Mouse (Mus musculus): Measurements from ENCODE around the gene Agk. TPM values are rescaled to one million over a fixed set of nuclear protein-coding genes. Genes with fewer than 3 reads are reported as not detected.
A peak's percentile ranks its signal among the peaks of the same experiment; 100 is the strongest.

Agk gene
- polyA plus RNA-seq, 1 experiment from 2014 or later: 60.2 TPM

GRCm38 (mm10) chr6:40434697-40435096 lies 109.7 kb downstream of the Agk start:
- 0 out of 2 replicates have a peak, but pooled peaks have one; percentile 2 for ATAC-seq (replicated peaks)
- Histone ChIP-seq H3K27ac (peak overlapping the region; percentile 89), H3K4me1 (peaks cover 28% of the 10 kb centered on the region), H3K4me3 (peak overlapping the region; percentile 95), H3K36me3 (replicated peaks) (no peaks in the 10 kb centered on the region), H3K9me3 (no peaks in the 10 kb centered on the region), H3K4me2 (peak overlapping the region; percentile 75), H3K9ac (peak overlapping the region; percentile 82), H3K27me3 (replicated peaks) (no peaks in the 10 kb centered on the region)
- 3% methylated on average over 7 of the region's 7 CpGs for WGBS

- Histone ChIP-seq H3K27me3 (replicated peaks) (no peaks in the 10 kb centered on the region), H3K4me1 (peaks cover 28% of the 10 kb centered on the region), H3K36me3 (replicated peaks) (no peaks in the 10 kb centered on the region), H3K27ac (peak overlapping the region; percentile 89), H3K9me3 (no peaks in the 10 kb centered on the region), H3K4me2 (peak overlapping the region; percentile 75), H3K9ac (peak overlapping the region; percentile 82), H3K4me3 (peak overlapping the region; percentile 95)
- under 1% methylated on average over 72 of the region's 72 CpGs for WGBS
- ATAC-seq (replicated peaks): peak; percentile 80
Observed at GRCm38 (mm10) chr6:40435151-40436046, 110.4 kb downstream of the Agk start.

DNA sequence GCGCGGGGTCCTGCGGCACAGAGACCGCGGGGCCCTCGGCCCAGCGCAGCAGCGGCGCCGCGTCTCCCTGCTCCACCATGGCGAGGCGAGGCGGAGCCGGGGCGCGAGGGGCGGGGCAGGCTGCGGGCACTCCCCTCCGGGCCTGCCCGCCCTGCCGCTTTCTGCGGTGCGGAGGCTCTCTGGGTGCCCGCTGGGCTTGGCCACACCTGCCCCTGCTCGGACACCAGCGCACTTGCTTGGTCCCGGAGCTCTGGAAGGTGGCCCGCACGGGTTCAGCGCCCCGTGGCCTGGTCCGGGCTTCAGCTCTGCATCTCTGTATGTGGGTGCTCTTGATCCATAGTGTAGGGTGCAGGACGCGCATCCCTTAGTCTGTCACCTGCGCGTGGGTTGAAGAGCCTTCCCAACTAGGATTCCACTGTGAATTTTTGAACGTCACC lies 111.1 kb downstream of the Agk start, which contains the start of gene E330009J07Rik:
Gene E330009J07Rik (minus strand): TSS at position 89 of the 437 bp plus-strand sequence.
- Histone ChIP-seq H3K4me3 (peak within 1 kb of the TSS; percentile 95), H3K27ac (peak within 1 kb of the TSS; percentile 89), H3K4me1 (peaks cover 28% of the 10 kb centered on the region), H3K9ac (peak within 1 kb of the TSS; percentile 82), H3K9me3 (no peaks in the 10 kb centered on the region), H3K36me3 (replicated peaks) (no peaks in the 10 kb centered on the region), H3K4me2 (peak within 1 kb of the TSS; percentile 75), H3K27me3 (replicated peaks) (no peaks in the 10 kb centered on the region)
- peak; percentile 90 for ATAC-seq (replicated peaks)
- under 1% methylated on average over 38 of the region's 38 CpGs for WGBS

- Histone ChIP-seq H3K4me2 (peak within 1 kb of the TSS; percentile 22; the same call in 1 of the 2 replicates), H3K4me3 (no peak within 1 kb of the TSS), H3K9ac (no peak within 1 kb of the TSS), H3K36me3 (replicated peaks) (no peaks in the 10 kb centered on the region), H3K27me3 (replicated peaks) (no peaks in the 10 kb centered on the region), H3K9me3 (no peaks in the 10 kb centered on the region), H3K4me1 (peaks cover 11% of the 10 kb centered on the region), H3K27ac (no peak within 1 kb of the TSS)
- ATAC-seq (replicated peaks): no peak
- WGBS: 73% methylated on average over 5 of the region's 5 CpGs
Observed at GRCm38 (mm10) chr6:40438936-40439335, 114.0 kb downstream of the Agk start, which contains the start of gene Wee2. Gene Wee2, plus strand, starts transcription at chr6:40439088.

GRCm38 (mm10) chr6:40439731-40440130 lies 114.8 kb downstream of the Agk start:
- Histone ChIP-seq H3K27me3 (replicated peaks) (no peaks in the 10 kb centered on the region), H3K4me2 (peak overlapping the region; percentile 22; the same call in 1 of the 2 replicates), H3K4me1 (peaks cover 3% of the 10 kb centered on the region), H3K9me3 (no peaks in the 10 kb centered on the region), H3K36me3 (replicated peaks) (no peaks in the 10 kb centered on the region), H3K9ac (no peak overlapping the region), H3K4me3 (no peak overlapping the region), H3K27ac (no peak overlapping the region)
- ATAC-seq (replicated peaks): no peak
- 47% methylated on average over 12 of the region's 12 CpGs for WGBS

DNA sequence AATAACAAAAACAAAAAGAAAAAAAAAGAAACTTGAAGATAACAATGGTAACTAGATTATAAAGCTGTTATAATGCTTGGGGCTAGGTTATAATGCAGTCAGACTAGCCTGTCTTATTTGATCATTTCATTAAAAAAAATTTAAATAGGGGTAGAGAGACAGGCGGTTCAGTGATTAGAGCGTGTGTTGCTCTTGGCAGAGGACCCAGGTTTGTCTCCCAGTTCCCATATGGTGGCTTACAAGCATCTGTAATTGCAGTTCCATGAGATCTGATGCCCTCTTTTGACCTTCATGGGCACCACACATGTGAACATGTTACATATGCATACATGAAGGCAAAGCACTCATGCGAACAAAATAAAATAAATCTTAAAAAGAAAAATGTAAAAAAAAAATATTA lies 116.3 kb downstream of the Agk start:
- no peak overlapping the region for H3K9ac ChIP-seq
- no peak for ATAC-seq (replicated peaks)
- H3K36me3 ChIP-seq (replicated peaks): no peaks in the 10 kb centered on the region
- no peak overlapping the region for H3K4me3 ChIP-seq
- H3K27me3 ChIP-seq (replicated peaks): no peaks in the 10 kb centered on the region
- no peaks in the 10 kb centered on the region for H3K9me3 ChIP-seq
- no peak overlapping the region for H3K4me2 ChIP-seq
- 70% methylated on average over 3 of the region's 3 CpGs for WGBS
- H3K4me1 ChIP-seq: no peaks in the 10 kb centered on the region
- no peak overlapping the region for H3K27ac ChIP-seq

- ATAC-seq (replicated peaks): no peak
- Histone ChIP-seq H3K36me3 (replicated peaks) (no peaks in the 10 kb centered on the region), H3K4me2 (no peak overlapping the region), H3K27ac (no peak overlapping the region), H3K4me3 (no peak overlapping the region), H3K9ac (no peak overlapping the region), H3K9me3 (no peaks in the 10 kb centered on the region), H3K27me3 (replicated peaks) (no peaks in the 10 kb centered on the region), H3K4me1 (no peaks in the 10 kb centered on the region)
- 50% methylated on average over 3 of the region's 3 CpGs for WGBS
Observed at GRCm38 (mm10) chr6:40441755-40442154, 116.8 kb downstream of the Agk start.

DNA sequence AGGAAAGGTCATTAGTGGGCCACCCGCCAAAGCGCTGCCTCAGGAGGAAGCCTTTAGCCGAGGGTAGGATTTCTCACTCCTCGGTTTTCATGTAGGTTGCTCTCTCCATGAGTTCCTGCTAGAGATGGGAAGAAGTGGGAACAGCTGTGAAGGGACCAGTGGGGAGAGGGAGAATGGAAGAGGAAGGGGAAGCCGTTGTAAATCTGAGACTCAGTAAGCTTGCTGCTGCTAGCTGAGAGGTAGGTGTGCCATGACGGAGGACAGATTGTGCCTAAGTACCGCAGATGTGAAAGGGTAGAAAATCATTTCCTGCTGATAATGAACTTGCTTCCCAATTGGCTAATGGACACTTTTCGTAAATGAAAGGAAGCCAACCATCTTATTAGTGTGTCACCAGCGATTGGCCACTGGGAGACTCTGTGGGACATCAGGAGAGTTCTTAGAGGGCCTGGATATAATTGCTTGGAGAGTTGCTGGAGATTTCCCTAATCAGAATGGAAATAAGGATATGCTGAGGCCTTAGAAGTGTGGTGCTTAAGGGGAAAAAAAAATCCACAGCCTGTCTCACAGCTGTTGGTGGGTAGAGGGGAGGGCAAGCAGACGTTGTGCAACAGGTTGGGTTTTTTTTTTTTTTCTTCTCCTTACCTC lies 118.4 kb downstream of the Agk start:
- no peaks in the 10 kb centered on the region for H3K36me3 ChIP-seq (replicated peaks)
- no peaks in the 10 kb centered on the region for H3K9me3 ChIP-seq
- no peak overlapping the region for H3K4me3 ChIP-seq
- no peak overlapping the region for H3K9ac ChIP-seq
- H3K4me2 ChIP-seq: no peak overlapping the region
- 50% methylated on average over 10 of the region's 10 CpGs for WGBS
- no peak; the same call in 1 of the 2 replicates for ATAC-seq (replicated peaks)
- no peaks in the 10 kb centered on the region for H3K4me1 ChIP-seq
- no peaks in the 10 kb centered on the region for H3K27me3 ChIP-seq (replicated peaks)
- H3K27ac ChIP-seq: no peak overlapping the region

Other genes with a start within 250 kb of the Agk start
- gene E330009J07Rik, start 111.0 kb downstream of the Agk start, polyA plus RNA-seq (2015; fragmentation: Nextera tagmentation; extraction: Ambion mirVana): 12.5 and 13.4 TPM in 2 replicates
- 0.20 and 0.21 TPM in 2 replicates for gene Wee2, start 113.9 kb downstream of the Agk start, polyA plus RNA-seq (2015; fragmentation: Nextera tagmentation; extraction: Ambion mirVana)
- 103 and 104 TPM in 2 replicates for gene Ssbp1, start 146.2 kb downstream of the Agk start, polyA plus RNA-seq (2015; fragmentation: Nextera tagmentation; extraction: Ambion mirVana)
- gene Tas2r137, start 166.1 kb downstream of the Agk start, polyA plus RNA-seq (2015; fragmentation: Nextera tagmentation; extraction: Ambion mirVana): not detected in 2 replicates
- gene Tas2r108, start 168.4 kb downstream of the Agk start, polyA plus RNA-seq (2015; fragmentation: Nextera tagmentation; extraction: Ambion mirVana): not detected in 2 replicates
- gene Prss37, start 194.3 kb downstream of the Agk start, polyA plus RNA-seq (2015; fragmentation: Nextera tagmentation; extraction: Ambion mirVana): not detected in 2 replicates
- gene Olfr461, start 229.9 kb downstream of the Agk start, polyA plus RNA-seq (2015; fragmentation: Nextera tagmentation; extraction: Ambion mirVana): 0.06 and 0.18 TPM in 2 replicates
- gene Olfr460, start 244.3 kb downstream of the Agk start, polyA plus RNA-seq (2015; fragmentation: Nextera tagmentation; extraction: Ambion mirVana): not detected in 2 replicates

All from midbrain, embryonic 15.5 days (tissue).